Mouse (Mus musculus) CH12.LX (cell line): ENCODE data around the gene Golgb1. TPM values are rescaled to one million over a fixed set of nuclear protein-coding genes. Genes with fewer than 3 reads are reported as not detected.
A peak's percentile ranks its signal among the peaks of the same experiment; 100 is the strongest.

Source experiments
- DNase-seq: peaks from one replicate; pipeline ENCODE4 v3.0.0-alpha.2; 2013; ENCODE audit errors: extremely low read depth
- H3K27ac ChIP-seq: 2 replicates; pipeline ENCODE4 v1.5.1; 2012; ENCODE audit warnings: low read depth, mild to moderate bottlenecking, control low read depth, moderate library complexity; ENCODE audit not compliant: insufficient read depth
- H3K27me3 ChIP-seq: replicated peaks from 2 replicates; pipeline ENCODE3; 2012; ENCODE audit warnings: inconsistent platforms
- H3K36me3 ChIP-seq, 2 experiments: replicated peaks in 1 of 2; 2 replicates each; pipeline versions ENCODE3 to v1.6.1; 2012; ENCODE audit warnings: inconsistent platforms in 1 of 2, low read length in 1 of 2, mild to moderate bottlenecking in 1 of 2, mixed read lengths in 1 of 2, moderate library complexity in 1 of 2; ENCODE audit not compliant: control insufficient read depth in 1 of 2, insufficient read depth in 1 of 2
- H3K4me1 ChIP-seq, 2 experiments: 2 replicates each; pipeline ENCODE4 v1.6.1; 2012; ENCODE audit warnings: inconsistent platforms in 1 of 2, moderate library complexity in 1 of 2; ENCODE audit not compliant: insufficient read depth in 2 of 2, control insufficient read depth in 1 of 2
- H3K4me2 ChIP-seq: 2 replicates; pipeline ENCODE4 v1.6.1; 2012; ENCODE audit warnings: low read depth, mild to moderate bottlenecking, control low read depth; ENCODE audit not compliant: poor library complexity, insufficient read depth, severe bottlenecking
- H3K4me3 ChIP-seq, 3 experiments: fragments of 150-350 bp in 1 of 3; sonication (generic) in 1 of 3; replicated peaks in 1 of 3; 2 replicates each; pipeline versions ENCODE3 to v1.5.1; 2011 to 2012; ENCODE audit warnings: low read depth in 2 of 3, low read length in 2 of 3, mild to moderate bottlenecking in 2 of 3, moderate library complexity in 2 of 3, control low read depth in 1 of 3, improper control_type of control experiment in 1 of 3, inconsistent platforms in 1 of 3, mixed read lengths in 1 of 3; ENCODE audit not compliant: poor library complexity in 1 of 3
- H3K79me2 ChIP-seq: replicated peaks from 2 replicates; pipeline ENCODE4 v1.6.1; 2012; ENCODE audit warnings: mild to moderate bottlenecking, moderate library complexity; ENCODE audit not compliant: control insufficient read depth, poor library complexity, insufficient read depth, severe bottlenecking; ENCODE audit errors: extremely low read depth
- H3K9ac ChIP-seq: 2 replicates; pipeline ENCODE4 v1.6.1; 2012; ENCODE audit warnings: low read depth, mild to moderate bottlenecking, control low read depth, moderate library complexity; ENCODE audit not compliant: insufficient read depth
- H3K9me3 ChIP-seq: replicated peaks from 2 replicates; pipeline ENCODE3; 2012; ENCODE audit warnings: low read length, inconsistent platforms, mixed read lengths
- ELF1 ChIP-seq: IDR thresholded peaks from 2 replicates; pipeline ENCODE4 v1.6.1; 2014; ENCODE audit warnings: low read depth, mild to moderate bottlenecking, inconsistent platforms, low read length, improper control_type of control experiment
- ETS1 ChIP-seq: conservative IDR thresholded peaks from 2 replicates; pipeline ENCODE4 v1.6.1; 2012; ENCODE audit warnings: low read depth, mild to moderate bottlenecking, inconsistent platforms, low read length, improper control_type of control experiment, moderate library complexity
- GABPA ChIP-seq: IDR thresholded peaks from 2 replicates; pipeline ENCODE4 v1.6.1; 2012; ENCODE audit warnings: low read depth, low read length, improper control_type of control experiment, inconsistent platforms; ENCODE audit not compliant: insufficient replicate concordance
- HCFC1 ChIP-seq: IDR thresholded peaks from 2 replicates; pipeline ENCODE4 v1.6.1; 2012; ENCODE audit warnings: low read depth, mild to moderate bottlenecking, inconsistent platforms, low read length, improper control_type of control experiment
- IRF4 ChIP-seq: IDR thresholded peaks from 2 replicates; pipeline ENCODE4 v1.6.1; 2014; ENCODE audit warnings: low read depth, mild to moderate bottlenecking, inconsistent platforms, low read length, improper control_type of control experiment
- JUN ChIP-seq: IDR thresholded peaks from 2 replicates; pipeline ENCODE4 v1.6.1; 2011; ENCODE audit warnings: low read depth, mild to moderate bottlenecking, low read length, improper control_type of control experiment, moderate library complexity; ENCODE audit not compliant: insufficient read depth
- JUND ChIP-seq: conservative IDR thresholded peaks from 2 replicates; pipeline ENCODE4 v1.6.1; 2011; ENCODE audit warnings: low read depth, low read length, improper control_type of control experiment
- KAT2A ChIP-seq: IDR thresholded peaks from 2 replicates; pipeline ENCODE4 v1.6.1; 2012; ENCODE audit warnings: low read length, improper control_type of control experiment, inconsistent platforms; ENCODE audit not compliant: insufficient replicate concordance
- MEF2A ChIP-seq: IDR thresholded peaks from 2 replicates; pipeline ENCODE4 v1.6.1; 2014; ENCODE audit warnings: low read depth, mild to moderate bottlenecking, inconsistent platforms, low read length, improper control_type of control experiment, borderline replicate concordance
- MYC ChIP-seq: IDR thresholded peaks from 2 replicates; pipeline ENCODE4 v1.6.1; 2011; ENCODE audit warnings: low read depth, mild to moderate bottlenecking, improper control_type of control experiment, low read length
- PAX5 ChIP-seq: IDR thresholded peaks from 2 replicates; pipeline ENCODE4 v1.6.1; 2012; ENCODE audit warnings: low read length, inconsistent platforms, mixed read lengths
- POLR2A ChIP-seq: IDR thresholded peaks from 2 replicates; pipeline ENCODE4 v1.6.1; 2011; ENCODE audit warnings: low read depth, mild to moderate bottlenecking, improper control_type of control experiment, low read length
- POLR2AphosphoS2 ChIP-seq: IDR thresholded peaks from 2 replicates; pipeline ENCODE4 v1.6.1; 2011; ENCODE audit warnings: low read depth, low read length, improper control_type of control experiment
- RAD21 ChIP-seq: IDR thresholded peaks from 2 replicates; pipeline ENCODE4 v1.6.1; 2011; ENCODE audit warnings: low read depth, mild to moderate bottlenecking, low read length, improper control_type of control experiment, moderate library complexity
- RCOR1 ChIP-seq: conservative IDR thresholded peaks from 2 replicates; pipeline ENCODE4 v1.6.1; 2012; ENCODE audit warnings: low read depth, mild to moderate bottlenecking, inconsistent platforms, low read length, improper control_type of control experiment
- SIN3A ChIP-seq: IDR thresholded peaks from 2 replicates; pipeline ENCODE4 v1.6.1; 2012; ENCODE audit warnings: low read length, improper control_type of control experiment, inconsistent platforms
- SMC3 ChIP-seq: IDR thresholded peaks from 2 replicates; pipeline ENCODE4 v1.6.1; 2011; ENCODE audit warnings: low read depth, low read length, improper control_type of control experiment
- TBP ChIP-seq: conservative IDR thresholded peaks from 2 replicates; pipeline ENCODE4 v1.6.1; 2011; ENCODE audit warnings: low read depth, low read length, improper control_type of control experiment
- TCF12 ChIP-seq: IDR thresholded peaks from 2 replicates; pipeline ENCODE4 v1.6.1; 2014; ENCODE audit warnings: low read depth, mild to moderate bottlenecking, inconsistent platforms, low read length, improper control_type of control experiment
- UBTF ChIP-seq: IDR thresholded peaks from 2 replicates; pipeline ENCODE4 v1.6.1; 2012; ENCODE audit warnings: low read depth, mild to moderate bottlenecking, inconsistent platforms, low read length, improper control_type of control experiment, moderate library complexity
- ZMIZ1 ChIP-seq: IDR thresholded peaks from 2 replicates; pipeline ENCODE4 v1.6.1; 2012; ENCODE audit warnings: low read depth, mild to moderate bottlenecking, inconsistent platforms, low read length, improper control_type of control experiment
- ZNF384 ChIP-seq: IDR thresholded peaks from 2 replicates; pipeline ENCODE4 v1.6.1; 2012; ENCODE audit warnings: low read depth, low read length, improper control_type of control experiment, inconsistent platforms
- dilution Hi-C: fragments of 300-500 bp; cut with MboI; formaldehyde crosslinking; loops from 2 replicates; pipeline ENCODE4 v1.14.3; 2020; ENCODE audit warnings: low sequenced_read_pairs; ENCODE audit not compliant: extremely low pct_unique_long_range_greater_than_20kb, extremely low pct_ligation_motif_present
- in situ Hi-C: fragments of 300-500 bp; cut with MboI; formaldehyde crosslinking; loops from 3 replicates; pipeline ENCODE4 v1.14.3; 2019; ENCODE audit warnings: low sequenced_read_pairs, low pct_ligation_motif_present, low pct_unique_long_range_greater_than_20kb, mixed read lengths
- polyA plus RNA-seq: library from polyadenylated mRNA; unstranded; fragments of >175 nt; gene quantifications from 2 replicates; pipeline ENCODE4 v1.2.1, GENCODE M21; 2012; ENCODE audit warnings: low read depth; ENCODE audit not compliant: insufficient read length
- total RNA-seq, 2 experiments: library from RNA; depleted of rRNA; stranded (reverse); fragments of 300-350 nt in 1 of 2; fragments of >200 nt in 1 of 2; gene quantifications; 2 replicates each; pipeline ENCODE4 v1.2.3; 2012 to 2014

Gene Golgb1
- total and polyA plus RNA-seq, 3 experiments = 65.6 to 112 (median 96.8) TPM

DNA sequence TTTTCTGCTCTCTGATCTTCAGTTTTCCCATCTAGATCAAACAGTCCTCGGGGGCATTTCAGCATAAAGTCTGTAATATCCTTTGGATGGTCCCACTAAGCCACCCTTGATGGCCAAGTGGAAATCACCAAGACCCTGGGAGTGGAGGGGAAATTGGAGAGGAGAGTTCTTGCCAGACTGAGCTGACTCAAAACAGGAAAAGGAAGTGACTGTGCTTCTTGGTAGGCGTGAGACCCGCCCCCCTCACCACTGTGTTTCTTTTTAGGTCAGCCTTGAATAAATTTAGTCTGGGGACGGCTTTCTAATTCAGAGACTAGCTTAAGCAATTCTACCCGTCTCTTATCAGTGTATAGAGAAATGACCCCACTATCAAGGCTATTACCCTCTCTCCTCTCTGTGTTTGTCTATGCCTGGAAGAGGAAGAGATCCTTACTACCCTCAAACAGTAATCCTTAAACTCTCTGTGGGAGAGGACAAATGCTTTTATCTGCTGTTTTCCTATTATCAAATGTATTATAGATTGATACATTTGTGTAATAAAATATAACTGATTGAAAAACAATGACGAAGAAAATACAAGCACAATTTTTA lies 66.3 kb downstream of the Golgb1 start (continued):
- TF ChIP-seq KAT2A (no peak), JUND (peak; percentile 100), PAX5 (no peak), TBP (peak; percentile 74), MEF2A (peak; percentile 95), SMC3 (peak; percentile 6; the same call in 1 of the 2 replicates), MYC (peak; percentile 77; the same call in 1 of the 2 replicates), GABPA (no peak), TCF12 (peak; percentile 93), POLR2AphosphoS2 (0 out of 2 replicates have a peak, but pooled peaks have one; percentile 44), UBTF (no peak), RCOR1 (peak; percentile 97), ZMIZ1 (peak; percentile 62; the same call in 1 of the 2 replicates), RAD21 (no peak), SIN3A (peak; percentile 97), ELF1 (peak; percentile 78), HCFC1 (peak; percentile 67), ETS1 (peak; percentile 92), IRF4 (peak; percentile 100), POLR2A (peak; percentile 61)

DNA sequence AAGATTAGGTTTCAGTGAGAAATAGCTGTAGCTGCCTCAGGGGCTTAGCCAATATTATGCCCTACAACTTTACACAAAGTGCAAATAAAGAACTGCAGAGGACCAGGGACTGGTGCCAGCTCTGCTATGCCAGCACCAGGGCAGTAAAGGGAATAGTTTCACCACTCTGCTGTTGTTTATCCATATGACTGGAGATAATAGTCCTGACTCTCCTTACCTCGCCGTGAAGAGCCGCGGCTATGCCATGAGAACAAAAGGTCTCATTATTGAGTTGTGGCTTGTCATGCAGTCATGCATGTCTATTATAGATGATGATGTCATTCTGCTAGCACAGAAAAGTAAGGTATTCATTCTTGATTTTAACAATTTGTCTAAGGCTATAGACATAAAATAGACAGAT lies 67.0 kb downstream of the Golgb1 start:
- Histone ChIP-seq H3K36me3 (peaks cover 47 to 79% of the 10 kb centered on the region in 2 experiments), H3K27me3 (no peaks in the 10 kb centered on the region), H3K9ac (peak overlapping the region; percentile 10; the same call in 1 of the 2 replicates), H3K4me3 (peak overlapping the region in 2 of 3 experiments; percentile 6 to 28), H3K4me2 (peak overlapping the region; percentile 100), H3K79me2 (peaks cover 49% of the 10 kb centered on the region), H3K9me3 (no peaks in the 10 kb centered on the region), H3K27ac (peak overlapping the region; percentile 78), H3K4me1 (peaks cover 23 to 78% of the 10 kb centered on the region in 2 experiments)
- dilution Hi-C loops (no loop called here), in situ Hi-C loops (no loop called here)
- DNase-seq = no peak
- no peak for TF ChIP-seq ZNF384
- TF ChIP-seq GABPA = no peak
- TF ChIP-seq PAX5 = no peak
- TF ChIP-seq JUN = peak; percentile 56
- TF ChIP-seq MEF2A = peak; percentile 38; the same call in 1 of the 2 replicates
- no peak for TF ChIP-seq ELF1
- peak; percentile 65 for TF ChIP-seq JUND
